Mouse (Mus musculus): ENCODE results near the gene Cep78.

- TF ChIP-seq HCFC1 (IDR thresholded peaks at IDR 0.05; ENCODE audit: borderline replicate concordance, insufficient read depth, low read length) = no peak
- TF ChIP-seq ZC3H11A (IDR thresholded peaks at IDR 0.05; ENCODE audit: borderline replicate concordance, low read depth, low read length) = no peak
- no peak for TF ChIP-seq CHD2 (IDR thresholded peaks at IDR 0.05; ENCODE audit: low read depth, low read length)
- no peak for TF ChIP-seq ZNF384 (IDR thresholded peaks at IDR 0.05; ENCODE audit: low read depth, low read length)
Observed at GRCm38 (mm10) chr19:16009746-16010337, 25.1 kb upstream of the Cep78 start.
